Mouse (Mus musculus) urinary bladder, adult 2 months (tissue): ENCODE results near the gene Fam199x. TPM values are rescaled to one million over a fixed set of nuclear protein-coding genes. Genes with fewer than 3 reads are reported as not detected.

Source experiments
- polyA plus RNA-seq: library from polyadenylated mRNA; depleted of rRNA; stranded (reverse); fragments of >200 nt; gene quantifications from 2 replicates; pipeline ENCODE4 v1.2.3, GENCODE M21; 2012; rRNA removed

The Fam199x gene
- polyA plus RNA-seq, 1 experiment: 2.7 TPM

Other genes with a start within 250 kb of the Fam199x start
- gene Plp1, start 226.9 kb upstream of the Fam199x start, polyA plus RNA-seq: 22.3 and 23.9 TPM in 2 replicates
- gene Rab9b, start 180.8 kb upstream of the Fam199x start, polyA plus RNA-seq: 0.04 and 0.07 TPM in 2 replicates
- not detected in 2 replicates for gene H2bfm, start 122.3 kb upstream of the Fam199x start, polyA plus RNA-seq
- 2.7 and 3.7 TPM in 2 replicates for gene Tmsb15b2, start 74.1 kb upstream of the Fam199x start, polyA plus RNA-seq
- 6.9 and 7.0 TPM in 2 replicates for gene Tmsb15l, start 72.7 kb upstream of the Fam199x start, polyA plus RNA-seq
- 7.1 and 8.3 TPM in 2 replicates for gene Tmsb15b1, start 72.7 kb upstream of the Fam199x start, polyA plus RNA-seq
- 1.3 and 1.5 TPM in 2 replicates for gene Zcchc18, start 56.4 kb upstream of the Fam199x start, polyA plus RNA-seq
- gene Slc25a53, start 11.3 kb upstream of the Fam199x start, polyA plus RNA-seq: 5.9 and 6.8 TPM in 2 replicates
- not detected in 2 replicates for gene Esx1, start 72.5 kb downstream of the Fam199x start, polyA plus RNA-seq